Mouse (Mus musculus): Measurements from ENCODE around the gene A930018P22Rik.

Gene A930018P22Rik

DNA sequence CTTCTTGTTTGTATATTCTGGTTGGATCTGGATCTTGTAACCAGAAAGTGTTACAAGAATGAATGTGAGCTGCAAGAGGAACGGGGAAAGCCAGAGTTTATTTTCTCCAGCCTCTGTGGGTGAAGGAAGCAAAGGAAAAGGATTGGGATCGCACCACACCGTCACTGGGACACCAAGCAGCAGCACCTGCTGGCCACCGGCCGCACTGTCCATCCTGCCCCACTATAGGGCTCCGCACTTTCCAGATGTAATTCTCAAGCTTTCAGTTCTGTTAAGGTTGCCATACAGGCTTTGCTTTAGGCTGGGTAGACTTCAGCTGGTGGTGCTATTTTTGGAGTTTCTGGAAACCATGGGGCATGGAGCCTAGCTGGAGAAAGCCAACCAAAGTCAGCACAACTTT, 2.3 kb upstream of the A930018P22Rik start:
- no peak for DNase-seq

DNA sequence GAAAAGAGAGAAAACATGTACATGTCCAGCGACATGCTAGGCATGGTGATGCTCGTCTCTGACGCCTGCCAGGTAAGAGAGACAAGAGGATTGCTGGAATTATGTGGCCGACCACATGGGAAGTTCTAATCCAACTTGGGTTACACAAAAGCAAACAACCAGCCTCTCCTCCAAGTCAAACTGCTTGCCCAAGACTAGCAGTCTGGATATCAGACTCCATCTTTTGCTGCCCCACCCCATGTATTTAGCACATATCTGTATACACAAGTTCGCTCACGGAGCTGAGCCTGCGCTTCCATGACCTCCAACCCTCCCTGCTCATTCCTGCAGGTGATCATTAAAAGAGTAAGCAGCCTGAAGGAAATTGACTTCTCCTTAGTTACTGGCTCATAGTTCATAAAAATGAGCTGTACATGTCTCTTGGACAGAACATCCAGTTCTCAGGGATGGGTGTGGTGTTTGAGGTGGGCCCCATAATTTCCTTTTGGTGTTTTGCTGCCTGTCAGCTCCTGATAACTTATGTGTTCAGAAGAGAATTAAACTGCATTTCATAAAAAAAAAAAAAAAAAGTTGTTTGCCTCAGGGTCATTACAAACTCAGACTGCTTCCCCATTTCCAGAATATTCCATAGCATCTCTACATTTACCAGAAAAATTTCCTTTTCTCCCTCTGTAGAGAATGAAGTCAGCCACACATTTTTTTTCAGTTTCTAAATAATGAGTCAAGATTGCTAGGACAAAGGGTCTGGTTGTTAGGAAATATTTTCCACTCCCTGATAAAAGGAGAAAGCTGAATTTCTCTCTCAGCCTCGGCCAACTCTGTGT, 676 bp upstream of the A930018P22Rik start:
- peak; percentile 25 for DNase-seq

DNA sequence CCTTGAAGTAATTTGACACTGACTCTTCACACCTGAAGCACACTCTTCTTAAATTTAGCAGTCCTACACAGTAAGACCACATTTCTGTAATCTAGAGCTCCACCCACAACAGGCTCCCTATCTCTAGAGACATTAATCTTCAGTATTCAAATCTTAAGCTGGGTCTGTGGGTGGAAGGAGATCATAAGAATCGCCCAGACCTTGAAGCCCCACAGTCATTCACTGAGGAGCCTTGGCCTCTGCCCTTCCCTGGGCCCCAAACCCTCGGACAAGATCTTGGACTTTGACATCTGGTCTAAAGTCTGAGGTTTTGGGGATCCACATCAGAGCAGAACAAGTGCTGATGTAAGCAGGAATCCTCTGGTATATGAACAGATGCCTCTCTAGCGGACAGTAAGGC, 971 bp downstream of the A930018P22Rik start:
- peak; percentile 54 for DNase-seq

DNA sequence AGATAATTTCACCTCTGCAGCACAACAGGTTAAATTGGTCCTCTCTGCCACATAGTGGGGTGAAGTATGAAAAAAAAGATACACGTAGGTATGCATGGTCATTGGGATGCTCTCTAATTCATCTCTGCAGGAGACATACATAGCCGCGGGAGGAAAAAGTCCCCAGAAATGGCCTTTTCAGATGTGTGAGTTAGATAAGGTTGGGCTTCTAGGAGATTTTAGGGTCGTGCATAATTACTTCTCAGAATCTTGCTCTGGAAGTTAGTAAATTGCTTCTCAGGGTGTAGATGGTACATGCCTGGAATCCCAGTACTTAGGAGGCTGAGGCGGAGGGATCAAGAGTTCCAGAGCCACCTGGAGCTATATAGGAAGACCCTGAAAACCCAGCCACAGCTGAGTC, 1.5 kb downstream of the A930018P22Rik start:
- DNase-seq, result no peak

DNA sequence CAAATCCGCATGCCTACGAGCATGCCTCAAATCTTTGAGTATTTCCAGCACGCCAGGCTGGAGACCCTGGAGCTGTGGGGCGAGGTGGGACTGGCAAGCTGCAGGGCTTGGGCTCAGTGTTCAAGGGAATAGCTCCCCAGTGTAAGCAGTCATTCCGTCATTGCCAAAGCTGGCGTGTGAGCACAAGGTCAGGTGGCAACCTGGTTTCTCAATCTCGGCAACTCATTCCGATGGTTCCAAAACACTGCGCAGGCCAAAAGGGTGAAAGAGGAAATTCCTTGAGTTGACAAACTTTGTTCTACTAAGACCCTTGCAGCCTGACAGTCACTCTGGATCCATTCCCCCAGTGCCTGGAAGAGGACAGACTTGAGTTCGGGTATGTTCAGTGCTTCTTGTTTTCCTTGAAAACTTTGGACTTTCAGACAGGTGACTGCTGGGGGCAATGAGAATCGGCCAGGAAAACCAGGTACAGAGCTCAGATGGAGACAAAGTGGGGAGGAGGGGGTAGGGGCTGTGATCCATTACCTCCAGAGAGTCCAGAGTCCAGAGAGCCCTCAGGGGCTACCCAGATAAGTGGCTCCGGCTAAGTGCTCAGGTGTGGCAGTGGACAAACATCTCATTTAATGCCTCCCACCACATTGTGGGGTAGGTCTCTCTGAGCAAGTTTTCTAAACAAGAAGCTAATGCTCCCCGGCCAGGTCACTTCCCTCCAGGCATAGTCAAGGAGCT, 6.4 kb downstream of the A930018P22Rik start:
- DNase-seq, result peak; percentile 49

DNA sequence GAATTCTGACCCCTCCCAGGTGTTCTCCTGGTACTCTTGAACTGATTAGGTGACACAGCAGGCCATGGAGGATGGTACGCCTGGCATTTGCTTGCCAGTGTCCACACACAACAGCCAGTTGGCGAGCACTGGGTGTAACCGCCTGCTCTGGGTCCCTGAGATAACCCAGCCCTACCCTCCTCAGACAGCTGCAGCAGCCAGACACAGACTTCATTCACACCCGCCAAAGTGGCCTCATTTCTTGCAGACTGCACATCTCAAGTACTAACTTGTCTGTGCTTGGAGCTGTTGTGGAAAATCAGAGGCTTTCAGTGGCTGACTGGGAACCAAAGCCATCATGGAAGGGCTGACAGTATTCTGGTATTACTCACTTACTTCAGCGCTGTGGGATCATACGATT, 7.6 kb downstream of the A930018P22Rik start:
- DNase-seq, result no peak

DNA sequence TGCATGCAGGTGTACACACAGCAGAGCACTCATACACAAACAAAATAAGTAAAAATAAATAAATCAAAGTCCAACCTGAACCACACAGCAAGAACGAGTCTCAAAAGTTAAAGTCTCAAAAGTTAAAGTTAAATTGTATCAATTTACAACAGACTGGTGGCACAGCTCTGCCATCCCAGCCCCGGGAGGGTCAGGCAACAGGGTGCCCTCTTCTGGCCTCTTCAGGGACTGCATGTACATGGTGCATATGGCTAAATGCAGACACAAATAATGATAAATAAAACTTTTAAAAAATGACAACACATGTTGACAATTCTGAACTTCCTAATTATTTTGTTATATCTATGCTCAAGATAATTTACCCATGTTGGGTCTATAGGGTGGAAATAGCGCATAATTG, 8.4 kb downstream of the A930018P22Rik start:
- peak; percentile 54 for DNase-seq

DNA sequence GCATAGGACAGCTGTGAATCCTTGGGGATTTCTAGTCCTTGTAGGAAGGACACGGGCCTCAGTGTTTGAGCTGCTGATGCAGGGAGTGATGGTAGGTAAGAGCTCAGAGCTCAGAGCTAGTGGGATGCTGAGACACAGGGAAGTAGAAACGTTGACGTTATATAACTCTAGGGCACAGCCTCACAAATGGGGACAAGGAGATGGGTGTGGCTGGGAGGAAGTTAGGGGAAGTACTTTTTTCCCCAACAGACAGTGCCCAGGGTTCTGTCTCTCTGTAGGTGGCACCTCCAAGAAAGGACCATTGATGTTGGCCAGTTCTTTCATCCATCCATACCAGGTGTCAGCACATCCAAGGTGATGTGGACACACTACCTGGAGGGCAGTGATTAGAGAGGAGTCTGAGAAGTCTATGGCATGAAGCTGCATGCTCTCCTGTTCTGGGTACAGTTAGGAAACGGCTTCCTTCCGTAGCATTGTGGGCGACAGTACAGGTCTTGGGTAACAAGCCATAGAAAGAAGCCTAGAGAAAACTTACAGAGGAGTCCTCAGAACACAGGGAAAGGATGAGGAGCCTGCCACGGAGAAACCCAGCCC, 9.8 kb downstream of the A930018P22Rik start:
- DNase-seq, result no peak

DNA sequence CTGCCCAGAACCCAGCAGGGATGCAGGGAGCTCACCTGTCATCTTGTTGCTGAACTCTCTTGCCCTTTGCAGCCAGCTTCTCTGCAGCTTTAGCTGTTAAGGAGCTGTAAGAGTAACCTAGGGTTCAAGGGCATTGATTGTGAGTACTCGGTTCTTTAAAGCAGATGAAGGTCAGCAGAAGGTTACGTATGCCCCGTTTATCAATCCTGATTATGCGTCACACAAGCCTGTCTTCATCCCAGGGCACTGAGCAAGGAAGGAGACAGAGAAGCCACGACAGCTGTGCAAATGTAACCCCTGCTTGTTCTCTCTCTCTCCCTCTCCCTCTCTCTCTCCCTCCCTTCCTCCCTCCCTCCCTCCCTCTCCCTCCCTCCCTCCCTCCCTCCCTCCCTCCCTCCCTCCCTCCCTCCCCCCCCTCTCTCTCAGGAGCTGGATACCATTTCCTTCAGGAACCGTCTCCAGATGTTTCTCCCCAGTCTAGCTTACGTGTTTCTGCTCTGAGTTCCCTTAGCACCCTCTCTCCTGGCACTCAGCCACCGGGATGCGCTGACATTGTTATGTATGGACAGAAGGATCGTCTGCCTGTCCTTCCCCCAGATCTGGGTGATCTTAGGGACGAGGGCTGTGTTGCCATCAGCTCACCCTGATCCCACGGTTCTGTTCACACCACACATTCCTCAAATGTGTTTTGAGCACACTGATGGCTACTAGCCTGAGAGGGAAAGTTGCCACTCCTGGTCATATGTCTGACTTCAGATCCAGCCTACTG, 10.7 kb downstream of the A930018P22Rik start:
- DNase-seq, result no peak

DNA sequence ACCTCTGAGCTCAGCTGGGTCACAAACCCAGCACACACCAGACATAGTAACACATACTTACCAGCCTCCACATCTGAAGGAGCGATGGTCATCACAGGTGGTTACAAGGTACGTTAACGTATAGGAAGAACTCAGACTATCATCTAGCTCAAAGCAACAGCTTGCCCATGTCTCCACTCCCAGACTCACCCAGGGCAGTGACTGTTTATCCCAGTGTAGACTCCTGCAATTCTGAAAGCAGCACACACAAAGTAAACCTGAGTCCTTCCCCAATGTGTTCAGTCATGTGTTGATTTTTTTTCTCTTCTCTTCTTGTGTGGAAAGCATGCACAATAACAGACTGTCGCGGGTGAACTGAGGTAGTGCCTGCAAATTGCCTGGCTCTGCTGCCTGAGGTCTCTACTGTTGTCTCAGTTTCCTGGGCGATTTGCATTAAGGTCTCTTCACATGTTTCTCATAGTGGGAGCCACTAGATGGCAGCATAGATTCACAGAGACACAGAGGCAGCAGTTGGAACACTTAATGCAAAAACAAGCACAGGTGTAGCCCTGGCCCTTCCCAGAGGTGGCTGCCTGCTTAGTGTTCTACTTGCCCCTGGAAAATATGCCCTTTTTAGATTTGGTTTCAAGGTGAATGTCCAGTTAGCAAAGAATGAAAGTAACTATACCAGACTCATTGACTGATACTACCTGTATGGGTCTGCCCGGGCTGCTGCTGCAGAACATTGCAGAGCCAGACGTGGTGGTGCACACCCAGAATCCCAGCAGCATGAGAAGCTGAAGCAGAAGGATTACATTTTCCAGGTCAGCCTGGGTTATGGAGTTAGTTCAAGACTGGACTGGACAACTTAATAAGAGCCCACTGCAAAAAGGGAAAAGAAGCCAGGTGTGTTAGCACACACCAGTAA, 11.8 kb downstream of the A930018P22Rik start:
- peak; percentile 84 for DNase-seq

DNA sequence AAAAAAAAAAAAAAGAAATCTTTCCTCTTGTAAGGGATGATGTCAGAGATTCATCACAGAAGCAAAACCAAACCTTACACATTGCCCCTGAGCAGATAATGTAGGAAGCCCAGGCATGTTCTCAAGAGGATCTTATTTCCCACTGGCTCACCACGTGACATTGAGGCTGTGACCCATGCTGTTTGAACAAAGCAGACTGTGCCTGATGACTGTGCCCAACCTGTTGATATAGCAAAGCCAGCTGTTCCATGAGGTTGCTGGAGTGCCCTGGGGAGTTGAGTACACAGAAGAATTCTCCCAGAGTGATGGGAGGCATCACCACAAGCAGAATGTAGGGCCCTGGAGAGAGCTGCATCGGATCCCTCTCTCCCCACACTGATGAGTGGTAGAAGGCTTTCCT, 13.4 kb downstream of the A930018P22Rik start:
- DNase-seq, result no peak

DNA sequence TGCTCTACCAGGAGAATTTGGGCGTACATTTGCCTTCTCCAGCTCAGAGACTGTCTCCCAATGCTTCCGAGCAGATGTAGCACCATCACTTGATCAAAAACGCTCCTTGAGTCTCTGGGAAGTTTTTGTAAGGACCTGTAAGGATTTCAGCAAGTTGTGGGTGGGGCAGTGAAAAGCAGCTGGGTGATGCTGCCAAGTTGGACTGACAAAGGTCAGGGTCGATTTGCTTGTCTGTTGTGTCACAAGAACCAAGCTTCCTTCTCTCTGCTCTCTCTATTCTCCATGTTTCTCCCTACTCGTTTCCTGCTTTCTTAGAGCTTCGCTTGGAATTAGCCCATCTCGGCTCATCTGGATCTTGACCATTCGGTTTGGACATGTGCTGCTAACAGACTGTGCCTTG, 19.6 kb downstream of the A930018P22Rik start:
- DNase-seq, result no peak

DNA sequence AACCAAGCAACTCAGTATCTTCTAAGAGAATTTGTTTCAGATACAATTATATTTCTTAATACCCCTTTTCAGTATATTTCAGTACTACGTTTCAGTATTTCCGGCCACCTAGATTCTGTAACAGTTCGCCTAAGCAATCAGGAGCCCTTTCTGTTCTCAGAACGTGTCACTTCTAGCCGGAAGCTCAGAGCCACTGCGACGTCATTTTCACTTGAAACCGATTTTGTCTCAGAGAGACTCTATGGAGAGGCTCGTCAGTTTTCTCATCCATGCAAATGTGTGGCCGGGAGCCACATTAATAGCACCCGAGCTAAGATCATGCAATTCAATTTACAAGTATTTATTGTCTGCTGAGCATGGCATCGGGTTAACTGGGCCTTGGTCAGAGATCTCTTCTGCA, 21.4 kb downstream of the A930018P22Rik start:
- no peak for DNase-seq

DNA sequence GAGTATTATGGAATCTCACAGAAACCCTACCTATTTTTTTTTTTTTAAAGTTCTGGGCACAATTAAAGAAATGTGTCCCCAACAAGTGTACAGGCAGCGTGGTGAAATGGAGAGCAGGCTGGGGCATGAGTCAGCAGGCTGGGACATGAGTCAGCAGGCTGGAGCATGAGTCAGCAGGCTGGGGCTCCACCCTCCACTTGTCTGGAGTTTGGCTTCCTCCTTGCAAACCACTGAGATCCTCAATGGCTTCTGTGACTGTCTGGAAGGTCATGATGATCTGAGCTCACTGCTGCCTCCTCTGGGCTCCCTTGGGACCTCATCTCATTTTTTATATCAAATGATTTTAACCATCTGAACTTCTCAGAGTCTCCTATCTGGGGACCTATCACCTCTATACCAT, 23.4 kb downstream of the A930018P22Rik start:
- no peak for DNase-seq

DNA sequence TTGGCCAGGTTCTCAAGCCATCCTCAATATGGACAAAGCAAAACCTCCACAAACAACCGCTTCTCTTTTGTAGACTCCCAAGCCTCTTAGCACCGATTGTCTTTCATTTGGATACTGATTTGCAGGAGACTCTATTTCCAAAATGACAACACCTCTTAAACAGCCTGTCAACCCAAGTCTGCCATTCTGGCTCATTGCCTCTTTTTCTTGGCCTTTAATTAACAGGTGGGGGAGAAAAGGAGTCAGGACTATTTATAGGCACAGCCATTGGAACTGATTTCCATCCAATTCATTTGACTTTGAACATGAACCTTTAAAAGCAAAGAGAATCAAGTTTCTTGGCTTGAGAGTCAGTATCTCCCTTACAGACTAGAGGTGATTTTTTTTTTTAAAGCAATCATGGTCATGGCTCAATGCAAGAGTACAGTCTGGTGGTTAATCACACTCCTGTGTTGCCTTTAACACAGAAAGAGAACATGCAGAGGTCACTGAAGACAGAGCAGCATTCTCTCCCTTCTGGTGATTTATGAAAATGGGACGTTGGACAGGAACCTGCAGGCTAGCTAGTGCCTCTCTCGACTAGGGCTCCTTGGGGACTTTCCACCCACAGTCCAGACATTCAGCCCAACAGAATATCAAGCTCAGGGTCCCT, 25.5 kb downstream of the A930018P22Rik start:
- peak; percentile 26 for DNase-seq

DNA sequence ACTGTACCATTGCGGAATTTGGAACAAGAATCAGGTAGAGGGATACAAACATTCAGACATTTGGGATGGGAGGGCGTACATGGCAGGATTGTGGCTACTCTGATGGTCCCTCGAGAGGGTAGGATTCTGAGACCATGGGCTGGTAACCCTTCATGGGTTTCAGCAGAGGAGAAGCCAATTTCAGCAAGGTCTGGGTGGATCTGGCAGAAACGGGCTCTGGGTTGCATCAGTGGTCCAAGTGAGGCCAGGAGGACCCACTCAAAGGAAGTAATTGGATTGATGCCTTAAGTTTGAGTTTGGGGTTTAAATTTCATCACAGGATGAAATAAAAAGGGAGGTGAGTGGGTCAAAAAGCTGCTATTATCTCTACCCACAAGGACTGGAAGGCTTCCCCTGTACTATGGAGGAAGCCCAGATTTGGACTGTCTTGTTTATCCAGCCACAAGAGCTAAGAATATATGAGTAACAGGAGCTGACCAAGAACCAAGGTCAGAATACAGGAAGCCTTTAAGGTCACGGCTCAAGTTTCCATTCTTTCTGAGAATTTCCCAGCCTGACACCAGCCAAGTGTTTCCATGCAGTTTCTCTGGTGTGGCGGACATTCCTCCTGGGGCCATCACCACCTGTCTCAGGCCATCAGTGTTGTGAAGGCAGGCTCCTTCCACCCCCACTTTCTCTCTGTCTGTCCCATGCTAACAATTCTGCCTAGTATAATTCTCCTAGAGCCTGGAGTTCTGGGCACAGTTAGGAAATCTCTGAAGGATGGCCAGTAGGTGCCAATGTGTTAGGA, 28.2 kb downstream of the A930018P22Rik start:
- no peak for DNase-seq

DNA sequence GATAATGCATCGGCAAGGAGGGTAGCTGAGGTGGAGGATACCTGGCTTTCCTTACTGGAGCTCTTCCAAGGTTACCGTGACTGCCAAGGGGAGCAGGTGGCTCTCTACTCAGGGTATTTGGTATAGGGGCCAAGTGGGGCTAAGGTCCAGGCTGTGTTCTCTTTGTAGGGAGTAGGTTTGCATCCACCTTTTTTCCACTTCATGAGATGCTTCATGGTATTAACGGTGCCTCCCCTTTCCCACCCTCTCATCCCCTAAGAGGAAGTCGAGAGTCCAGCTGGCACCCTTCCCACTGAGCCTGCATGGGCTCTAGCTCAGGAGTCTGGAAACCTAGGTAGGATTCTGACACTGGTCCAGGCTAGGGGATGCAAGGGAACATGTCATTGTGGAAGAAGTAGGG, 30.8 kb downstream of the A930018P22Rik start:
- DNase-seq, result no peak

DNA sequence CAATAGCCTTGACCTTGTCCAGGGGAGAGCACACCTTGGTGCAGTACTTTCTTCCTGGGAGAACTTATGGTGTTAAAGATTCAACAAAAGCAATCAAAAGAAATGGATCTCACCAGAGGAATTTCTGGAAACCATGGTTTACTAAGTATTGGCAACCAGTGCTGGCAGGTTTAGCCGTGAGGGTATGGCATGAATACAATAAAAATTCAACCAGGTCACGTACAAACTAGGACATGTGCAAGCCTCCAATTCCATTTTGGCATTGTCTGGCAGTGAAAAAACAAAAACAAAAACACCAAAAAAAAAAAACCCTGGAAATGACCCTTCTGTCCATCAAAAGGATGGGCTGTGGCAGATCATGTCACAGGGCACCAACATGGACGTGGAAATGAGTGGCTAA, 31.3 kb downstream of the A930018P22Rik start:
- DNase-seq, result no peak

DNA sequence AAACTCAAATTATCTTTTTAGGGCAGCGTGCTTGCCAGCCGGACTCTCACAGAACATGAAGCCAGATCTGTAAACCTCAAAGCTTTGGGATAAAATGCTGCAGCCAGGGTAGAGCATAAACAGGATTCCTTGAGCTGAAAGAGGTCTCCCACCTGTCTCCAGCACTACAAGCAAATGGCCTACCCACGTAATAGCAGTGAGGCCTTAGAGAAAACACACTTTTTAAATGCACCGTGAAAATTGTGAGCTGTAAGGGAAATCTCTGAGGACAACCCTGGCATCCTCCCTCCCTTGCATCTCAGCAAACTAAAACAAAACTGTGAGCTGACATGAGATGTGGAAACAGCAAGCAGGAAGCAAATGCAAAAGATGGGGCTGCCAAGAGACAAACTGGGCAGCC, 35.3 kb downstream of the A930018P22Rik start:
- no peak for DNase-seq

DNA sequence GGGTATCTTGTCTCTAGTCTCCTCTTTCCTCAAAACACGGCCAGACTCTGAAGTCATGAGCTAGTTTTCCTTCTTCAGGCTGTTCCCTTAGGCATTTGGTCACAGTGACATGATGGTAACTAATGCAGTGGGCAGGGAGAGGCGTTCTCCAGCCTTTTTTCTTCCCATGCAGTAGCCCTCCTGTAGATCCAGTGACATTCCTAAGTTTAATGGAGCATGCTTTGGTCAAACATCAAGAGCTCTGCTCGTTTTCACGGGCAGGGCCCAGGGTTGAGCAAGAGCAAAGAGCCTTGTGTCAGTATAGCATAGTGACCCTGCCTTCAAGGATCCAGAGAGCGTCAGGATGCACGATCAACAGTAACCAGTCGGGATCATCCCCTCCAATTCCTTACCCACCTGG, 40.8 kb downstream of the A930018P22Rik start:
- DNase-seq, result no peak

All from kidney, adult 9 months (tissue).